Mouse (Mus musculus) ovary, postnatal 14 days (tissue): ENCODE measurements around the gene Hnrnpab.

Experiments
- DNase-seq: peaks from one replicate; pipeline ENCODE4 v3.0.0; 2022; ENCODE audit warnings: low spot score

The Hnrnpab gene

GRCm38 (mm10) chr11:51606447-51607095 is at the start of gene Hnrnpab:
TSS of gene Hnrnpab (minus strand) at chr11:51606847.
- peak; percentile 97 for DNase-seq

- DNase-seq, result no peak
Measured at GRCm38 (mm10) chr11:51654891-51655290, 48.2 kb upstream of the Hnrnpab start.

GRCm38 (mm10) chr11:51653736-51654135 is 47.1 kb upstream of the Hnrnpab start:
- DNase-seq, result no peak

GRCm38 (mm10) chr11:51652889-51653418 is 46.3 kb upstream of the Hnrnpab start:
- no peak for DNase-seq

GRCm38 (mm10) chr11:51650691-51651515 is 44.3 kb upstream of the Hnrnpab start, which contains the start of the genes N4bp3 and D930048N14Rik:
TSS of gene N4bp3 (minus strand) at chr11:51650842.
TSS of gene D930048N14Rik (plus strand) at chr11:51650954.
- no peak for DNase-seq

GRCm38 (mm10) chr11:51650261-51650660 is 43.6 kb upstream of the Hnrnpab start:
- DNase-seq, result no peak

GRCm38 (mm10) chr11:51649889-51650199 is 43.2 kb upstream of the Hnrnpab start:
- DNase-seq, result no peak

GRCm38 (mm10) chr11:51649111-51649888 is 42.7 kb upstream of the Hnrnpab start:
- no peak for DNase-seq

GRCm38 (mm10) chr11:51648566-51648965 is 41.9 kb upstream of the Hnrnpab start:
- no peak for DNase-seq

GRCm38 (mm10) chr11:51646751-51647667 is 40.4 kb upstream of the Hnrnpab start:
- no peak for DNase-seq

- no peak for DNase-seq
Measured at GRCm38 (mm10) chr11:51646245-51646644, 39.6 kb upstream of the Hnrnpab start.

GRCm38 (mm10) chr11:51645293-51645692 is 38.6 kb upstream of the Hnrnpab start:
- DNase-seq, result no peak

GRCm38 (mm10) chr11:51644217-51644616 is 37.6 kb upstream of the Hnrnpab start:
- DNase-seq, result no peak

GRCm38 (mm10) chr11:51643761-51644160 is 37.1 kb upstream of the Hnrnpab start:
- DNase-seq, result no peak

- DNase-seq, result no peak
Measured at GRCm38 (mm10) chr11:51643202-51643601, 36.6 kb upstream of the Hnrnpab start.

GRCm38 (mm10) chr11:51640748-51641147 is 34.1 kb upstream of the Hnrnpab start:
- DNase-seq, result no peak

GRCm38 (mm10) chr11:51638497-51638896 is 31.9 kb upstream of the Hnrnpab start:
- no peak for DNase-seq

- DNase-seq, result no peak
Measured at GRCm38 (mm10) chr11:51637971-51638414, 31.3 kb upstream of the Hnrnpab start.

- no peak for DNase-seq
Measured at GRCm38 (mm10) chr11:51636323-51636684, 29.7 kb upstream of the Hnrnpab start.

- peak; percentile 78 for DNase-seq
Measured at GRCm38 (mm10) chr11:51635525-51636322, 29.1 kb upstream of the Hnrnpab start, which contains the start of gene Rmnd5b. TSS of gene Rmnd5b (minus strand) at chr11:51635896.
